Mouse (Mus musculus) thymus, postnatal 4 days (tissue): ENCODE results near the gene Aacs.

ENCODE experiments used
- DNase-seq: peaks from one replicate; pipeline ENCODE4 v3.0.0; 2021

The Aacs gene

GRCm38 (mm10) chr5:125497821-125498600 lies 22.4 kb downstream of the Aacs start:
- peak; percentile 78 for DNase-seq

- no peak for DNase-seq
These were observed 25.9 kb downstream of the Aacs start for GRCm38 (mm10) chr5:125501505-125501904.

- DNase-seq, result no peak
These were observed 26.6 kb downstream of the Aacs start for GRCm38 (mm10) chr5:125502186-125502585.

- DNase-seq, result no peak
These were observed 28.0 kb downstream of the Aacs start for GRCm38 (mm10) chr5:125503628-125504027.

- DNase-seq, result no peak
These were observed 29.1 kb downstream of the Aacs start for GRCm38 (mm10) chr5:125504692-125505091.

- DNase-seq, result no peak
These were observed 30.4 kb downstream of the Aacs start for GRCm38 (mm10) chr5:125505968-125506367.

GRCm38 (mm10) chr5:125507582-125507981 lies 32.0 kb downstream of the Aacs start:
- peak; percentile 49 for DNase-seq

- DNase-seq, result no peak
These were observed 32.4 kb downstream of the Aacs start for GRCm38 (mm10) chr5:125508006-125508405.

GRCm38 (mm10) chr5:125509541-125509940 lies 33.9 kb downstream of the Aacs start:
- peak; percentile 83 for DNase-seq

GRCm38 (mm10) chr5:125515006-125515405 lies 39.4 kb downstream of the Aacs start:
- DNase-seq, result no peak

- DNase-seq, result peak; percentile 67
These were observed 43.0 kb downstream of the Aacs start for GRCm38 (mm10) chr5:125518640-125519039.

- DNase-seq, result peak; percentile 43
These were observed 45.4 kb downstream of the Aacs start for GRCm38 (mm10) chr5:125520930-125521590.

- DNase-seq, result no peak
These were observed 47.7 kb downstream of the Aacs start for GRCm38 (mm10) chr5:125523361-125523760.

- peak; percentile 42 for DNase-seq
These were observed 49.9 kb downstream of the Aacs start for GRCm38 (mm10) chr5:125525516-125525915.

- DNase-seq, result peak; percentile 72
These were observed 50.9 kb downstream of the Aacs start for GRCm38 (mm10) chr5:125526464-125526863.

- DNase-seq, result peak; percentile 85
These were observed 53.5 kb downstream of the Aacs start for GRCm38 (mm10) chr5:125529109-125529508.

- DNase-seq, result no peak
These were observed 56.0 kb downstream of the Aacs start, which contains the start of gene Tmem132b for GRCm38 (mm10) chr5:125531634-125532033. Gene Tmem132b, plus strand, starts transcription at chr5:125531774.

GRCm38 (mm10) chr5:125532191-125532544 lies 56.6 kb downstream of the Aacs start:
- DNase-seq, result no peak

- DNase-seq, result peak; percentile 30
These were observed 57.1 kb downstream of the Aacs start for GRCm38 (mm10) chr5:125532545-125533224.

- no peak for DNase-seq
These were observed 57.7 kb downstream of the Aacs start for GRCm38 (mm10) chr5:125533225-125533900.

- DNase-seq, result no peak
These were observed 58.6 kb downstream of the Aacs start for GRCm38 (mm10) chr5:125534168-125534610.

GRCm38 (mm10) chr5:125534611-125535324 lies 59.2 kb downstream of the Aacs start:
- no peak for DNase-seq
